Mouse (Mus musculus) forelimb bud, embryonic 11.5 days (tissue): ENCODE results near the gene Tenm4.
"Not testable (repeated sequence)": the region's sequence is repeated elsewhere in the genome, so short reads cannot be mapped to it uniquely, and the experiment has no call there.

Source experiments
- DNase-seq: peaks from one replicate; pipeline ENCODE4 v3.0.0-alpha.2; 2012; ENCODE audit warnings: low read depth, low spot score

The Tenm4 gene

DNA sequence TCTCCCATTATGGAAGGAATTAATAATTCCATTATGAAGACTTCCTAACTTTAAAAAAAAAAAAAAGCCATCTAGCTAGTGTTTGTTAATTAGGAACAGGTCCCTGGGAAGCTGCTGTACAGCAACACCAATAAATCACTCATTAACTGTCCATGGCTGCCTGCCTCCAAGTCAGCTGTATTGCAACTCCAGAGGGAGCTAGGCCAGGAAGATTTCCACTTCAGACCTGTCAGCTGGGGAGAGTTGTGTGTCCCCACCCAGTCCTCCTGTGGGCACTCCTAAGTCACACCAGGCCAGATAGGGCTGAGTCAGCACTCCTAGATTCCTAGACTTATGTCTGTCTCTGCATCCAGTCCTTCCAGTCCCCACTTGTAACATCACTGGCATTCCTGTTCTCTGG, 399.9 kb downstream of the Tenm4 start:
- DNase-seq = no peak

GRCm38 (mm10) chr7:96572995-96573394, 401.9 kb downstream of the Tenm4 start:
- no peak for DNase-seq

DNA sequence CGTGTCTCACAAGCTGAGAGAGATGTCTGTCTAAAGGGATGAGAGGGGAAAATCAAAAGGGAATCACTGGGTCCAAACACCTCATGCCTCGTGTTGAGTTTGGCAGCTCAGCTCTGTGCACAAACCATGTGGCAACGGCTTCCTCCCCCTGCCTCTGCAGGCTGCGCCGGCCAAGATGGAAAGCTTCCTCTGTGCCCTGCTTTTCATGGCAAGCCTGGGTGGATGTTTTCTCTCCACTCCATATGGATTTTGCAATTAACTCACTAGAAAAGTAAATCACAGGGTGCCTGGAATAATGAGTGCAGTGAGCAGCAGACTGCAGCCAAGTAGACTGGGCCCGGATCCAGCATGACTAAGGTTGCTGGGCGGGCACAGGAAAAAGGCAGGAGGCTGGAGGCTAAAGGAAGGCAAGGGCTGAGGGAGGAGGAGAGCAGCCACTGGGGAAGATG, 404.2 kb downstream of the Tenm4 start:
- DNase-seq = no peak

DNA sequence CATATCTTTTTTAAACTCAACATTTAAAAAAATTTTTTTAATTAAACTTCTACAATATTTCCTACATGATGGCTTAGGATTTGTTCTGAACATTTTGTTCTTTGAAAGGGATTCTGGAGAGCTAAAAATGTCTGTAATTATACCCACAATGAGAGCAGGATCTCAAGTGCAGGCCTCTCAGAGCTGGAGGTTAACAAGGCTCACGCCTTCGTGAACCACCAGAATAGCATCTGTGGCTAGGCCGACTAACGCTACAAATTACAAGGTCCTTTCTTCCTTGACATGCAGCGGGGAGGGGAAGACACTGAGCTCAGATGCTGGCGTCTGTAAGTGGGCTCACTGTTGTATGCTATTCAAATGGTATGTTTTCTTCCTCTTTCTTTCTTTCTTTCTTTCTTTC, 411.7 kb downstream of the Tenm4 start:
- DNase-seq = no peak

GRCm38 (mm10) chr7:96587403-96587802, 416.4 kb downstream of the Tenm4 start:
- peak; percentile 48 for DNase-seq

GRCm38 (mm10) chr7:96588567-96588966, 417.5 kb downstream of the Tenm4 start:
- peak; percentile 57 for DNase-seq

DNA sequence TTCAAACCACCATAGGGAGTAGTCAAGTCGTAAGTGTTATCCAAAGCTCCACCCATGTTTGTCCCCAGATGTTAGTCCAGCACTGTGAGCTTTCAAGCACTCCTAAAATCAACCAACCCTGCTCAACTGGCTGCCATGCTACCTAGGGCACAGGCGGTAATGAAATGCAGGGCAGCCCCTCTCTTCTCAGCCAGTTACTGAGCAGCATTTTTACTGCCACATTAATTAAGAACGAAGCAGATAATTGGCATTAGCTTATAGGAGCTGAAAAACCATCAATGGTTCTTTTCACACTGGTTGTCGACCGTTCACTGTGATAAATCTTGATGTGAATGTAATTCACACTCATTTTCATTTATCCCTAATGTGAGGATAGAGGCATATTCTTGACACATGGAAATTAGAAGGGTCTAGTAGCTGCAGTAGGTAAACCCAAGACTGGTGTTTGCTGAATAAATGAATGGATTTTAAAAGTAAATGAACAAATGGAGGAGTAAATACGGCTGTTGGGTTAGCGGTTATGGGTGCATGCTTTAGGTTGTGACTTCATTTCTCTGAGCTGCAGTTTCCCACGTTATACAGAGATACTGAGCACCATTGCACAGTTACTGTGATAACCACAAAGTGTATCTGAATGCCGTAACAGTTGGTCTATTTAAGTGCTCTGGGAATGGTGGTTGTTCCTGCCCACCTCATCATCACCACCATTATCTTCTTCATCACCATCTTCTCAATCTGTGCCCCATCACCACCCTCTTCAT, 424.7 kb downstream of the Tenm4 start:
- no peak for DNase-seq

GRCm38 (mm10) chr7:96596402-96597195, 425.6 kb downstream of the Tenm4 start:
- peak; percentile 48 for DNase-seq

DNA sequence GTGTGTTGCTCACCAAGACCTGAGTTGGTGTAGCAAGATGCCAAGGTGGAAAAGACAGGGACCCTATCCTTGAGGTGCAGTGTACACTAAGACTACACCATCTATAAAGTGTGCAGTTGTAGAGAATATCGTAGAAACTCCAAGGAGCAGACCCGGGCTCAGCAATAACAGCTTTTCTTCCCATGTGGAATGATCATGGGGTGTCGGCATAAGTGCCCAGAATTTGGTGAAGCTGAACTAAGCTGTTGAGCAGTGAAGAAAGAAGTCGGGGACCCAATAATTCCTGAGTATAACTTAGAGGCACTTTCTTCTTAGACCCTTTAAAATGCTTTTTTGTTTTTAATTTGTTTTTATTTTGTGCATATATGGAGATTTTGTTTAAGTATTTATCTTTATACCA, 426.8 kb downstream of the Tenm4 start:
- DNase-seq = no peak

DNA sequence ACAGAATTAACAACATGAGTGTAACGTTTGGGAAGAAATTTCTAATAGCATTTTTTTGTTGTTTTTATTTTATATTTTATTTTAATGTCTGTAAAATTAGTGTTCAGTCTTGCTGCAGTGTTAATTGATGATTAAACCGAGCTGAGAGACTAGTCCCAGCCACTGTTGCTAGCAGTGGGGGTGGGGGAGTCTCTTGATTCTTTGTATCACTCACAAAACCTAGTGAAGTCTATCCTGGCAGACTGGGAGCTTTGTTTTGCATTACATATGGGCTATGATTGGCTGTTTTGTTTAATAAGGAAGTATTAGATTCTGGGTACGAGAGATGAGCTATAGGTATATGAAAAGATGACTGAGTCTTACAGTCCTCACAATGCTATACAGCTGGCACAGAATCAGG, 428.0 kb downstream of the Tenm4 start:
- no peak for DNase-seq

- no peak for DNase-seq
Measured at GRCm38 (mm10) chr7:96600381-96600941, 429.4 kb downstream of the Tenm4 start.

DNA sequence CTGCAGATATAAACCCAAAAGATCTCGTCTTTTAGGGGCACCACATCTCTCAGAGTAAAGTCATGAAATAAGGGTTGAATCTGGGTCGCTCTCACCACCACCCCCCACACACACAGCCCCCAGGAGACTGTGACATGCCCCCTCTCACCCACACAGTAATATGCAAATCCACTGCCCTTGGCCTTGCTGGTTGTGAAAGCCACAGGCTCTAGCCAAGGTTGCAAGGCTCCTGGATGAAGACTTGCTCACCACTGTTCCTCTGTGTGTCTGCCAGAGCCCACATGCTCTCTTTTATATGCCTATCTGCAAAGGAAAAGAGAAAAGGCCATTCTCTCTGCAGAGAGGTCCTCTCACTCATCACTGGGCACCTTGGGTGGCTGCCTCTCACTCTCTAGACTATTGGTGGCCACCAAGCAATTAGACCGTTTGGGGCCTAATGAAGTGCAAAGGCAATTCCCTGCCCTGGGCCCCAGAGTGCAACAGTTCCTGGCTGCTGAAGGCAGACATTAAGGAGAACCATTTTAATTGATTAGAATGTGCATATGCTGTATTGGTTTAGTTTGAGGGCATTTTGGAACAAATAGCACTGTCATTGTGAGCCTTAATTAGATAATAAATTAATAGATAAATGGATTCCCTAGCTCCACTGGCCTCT, 433.2 kb downstream of the Tenm4 start:
- DNase-seq = no peak

DNA sequence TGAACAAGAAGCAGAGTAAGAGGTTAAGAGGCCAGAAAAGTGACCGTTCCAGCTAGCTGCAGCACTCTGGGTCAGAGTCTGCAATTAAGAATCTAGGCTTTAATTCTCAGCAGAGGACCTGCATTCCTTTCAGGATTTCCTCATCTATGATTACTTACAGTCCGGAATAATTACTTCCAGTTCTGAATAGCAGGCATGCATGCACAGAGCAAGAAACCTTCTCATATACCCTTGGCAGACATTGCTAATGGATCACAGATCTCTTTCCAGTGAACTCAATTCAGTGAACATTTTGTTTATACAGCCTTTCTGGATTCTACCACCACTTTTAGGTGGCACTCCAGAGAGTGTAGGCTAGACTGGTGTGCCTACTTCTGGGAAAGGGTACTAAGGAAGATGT, 434.3 kb downstream of the Tenm4 start:
- DNase-seq = peak; percentile 46

DNA sequence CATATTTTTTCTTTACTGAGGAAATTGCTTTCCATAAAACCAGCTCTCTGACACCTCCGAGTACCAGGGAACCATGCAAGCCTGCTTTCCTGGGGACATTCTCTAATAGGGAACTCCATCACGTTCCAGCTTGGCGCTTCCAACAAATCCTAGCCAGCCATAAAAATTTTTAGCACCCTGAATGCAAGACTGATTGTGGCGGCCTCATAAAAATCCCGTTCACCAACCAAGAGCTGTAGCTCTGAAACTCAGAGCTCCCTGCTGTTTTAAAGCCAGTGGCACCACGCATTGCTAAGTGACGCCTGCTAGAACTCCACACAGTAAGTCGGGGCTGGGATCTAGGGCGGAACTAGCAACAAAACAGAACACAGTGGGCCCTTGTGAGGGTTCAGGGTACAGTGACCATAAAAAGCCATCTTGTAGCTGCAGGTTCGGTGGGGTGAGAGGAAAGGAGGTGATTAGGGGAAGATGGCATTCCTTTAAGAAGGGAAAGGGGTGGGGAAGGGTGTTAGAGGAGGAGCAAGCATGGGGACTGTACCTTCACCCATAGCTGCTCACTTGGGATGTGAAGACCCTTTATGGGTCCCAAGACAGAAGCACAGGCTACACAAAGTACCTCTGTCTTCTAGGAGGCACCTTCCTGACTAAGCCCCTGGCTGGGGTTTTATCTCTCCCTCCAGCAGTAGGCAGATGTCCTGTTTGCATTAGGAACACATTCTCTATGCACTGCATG, 439.0 kb downstream of the Tenm4 start:
- DNase-seq = peak; percentile 90

DNA sequence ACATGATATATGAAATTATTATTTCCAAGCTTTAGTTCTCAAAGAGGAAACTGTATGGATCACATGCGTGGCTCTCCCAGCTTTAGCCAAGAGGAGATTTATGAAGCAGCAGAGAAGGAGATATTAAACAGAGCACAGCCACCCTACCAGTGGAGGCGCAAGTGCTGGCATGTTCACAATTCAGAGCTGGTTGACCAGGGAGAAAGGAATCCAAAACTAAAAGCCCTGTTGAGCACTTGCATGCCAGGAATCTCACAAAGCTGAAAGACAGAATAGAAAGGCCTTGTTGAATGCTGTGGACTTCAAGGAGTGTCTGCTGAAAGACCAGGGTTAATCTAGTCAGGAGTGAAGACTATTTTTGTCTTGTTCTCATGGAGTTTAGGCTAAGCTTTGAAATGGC, 446.3 kb downstream of the Tenm4 start:
- no peak for DNase-seq

GRCm38 (mm10) chr7:96619930-96620472, 449.0 kb downstream of the Tenm4 start:
- DNase-seq = peak; percentile 71

DNA sequence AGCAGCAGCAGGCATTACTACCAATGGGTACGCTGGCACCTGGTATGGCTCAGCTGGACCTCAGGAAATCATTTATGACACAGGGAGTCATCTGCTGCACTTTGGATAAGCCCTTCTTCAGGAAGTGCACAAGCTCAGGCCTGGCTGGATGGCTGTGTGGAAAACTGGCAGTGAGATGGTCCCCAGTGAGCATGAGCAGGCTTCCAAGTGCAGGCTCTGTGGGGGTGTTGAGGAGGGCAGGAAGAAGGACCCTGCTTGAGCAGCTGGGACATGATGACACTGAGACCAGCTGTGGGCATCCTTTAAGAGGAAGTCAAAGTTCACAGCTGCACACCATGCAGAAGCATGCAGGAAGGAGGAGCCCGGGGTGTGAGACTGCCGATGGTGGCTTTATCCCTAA, 455.3 kb downstream of the Tenm4 start:
- DNase-seq = no peak

GRCm38 (mm10) chr7:96630551-96630950, 459.5 kb downstream of the Tenm4 start:
- not testable (repeated sequence) for DNase-seq

GRCm38 (mm10) chr7:96633008-96633407, 462.0 kb downstream of the Tenm4 start:
- DNase-seq = no peak

- no peak for DNase-seq
Measured at GRCm38 (mm10) chr7:96635830-96636440, 464.9 kb downstream of the Tenm4 start.
